Mouse (Mus musculus) spleen, postnatal 0 days (tissue): Measurements from ENCODE around the gene Nqo2. TPM values are rescaled to one million over a fixed set of nuclear protein-coding genes. Genes with fewer than 3 reads are reported as not detected.

ENCODE experiments used
- polyA plus RNA-seq: library from polyadenylated mRNA; unstranded; fragments of >200 nt; fragmentation: Nextera tagmentation; extraction: Ambion mirVana; gene quantifications from 2 replicates; pipeline ENCODE4 v1.2.1, GENCODE M21; 2015

Nqo2 gene
- polyA plus RNA-seq, result 19.1 and 22.8 TPM in 2 replicates

DNA sequence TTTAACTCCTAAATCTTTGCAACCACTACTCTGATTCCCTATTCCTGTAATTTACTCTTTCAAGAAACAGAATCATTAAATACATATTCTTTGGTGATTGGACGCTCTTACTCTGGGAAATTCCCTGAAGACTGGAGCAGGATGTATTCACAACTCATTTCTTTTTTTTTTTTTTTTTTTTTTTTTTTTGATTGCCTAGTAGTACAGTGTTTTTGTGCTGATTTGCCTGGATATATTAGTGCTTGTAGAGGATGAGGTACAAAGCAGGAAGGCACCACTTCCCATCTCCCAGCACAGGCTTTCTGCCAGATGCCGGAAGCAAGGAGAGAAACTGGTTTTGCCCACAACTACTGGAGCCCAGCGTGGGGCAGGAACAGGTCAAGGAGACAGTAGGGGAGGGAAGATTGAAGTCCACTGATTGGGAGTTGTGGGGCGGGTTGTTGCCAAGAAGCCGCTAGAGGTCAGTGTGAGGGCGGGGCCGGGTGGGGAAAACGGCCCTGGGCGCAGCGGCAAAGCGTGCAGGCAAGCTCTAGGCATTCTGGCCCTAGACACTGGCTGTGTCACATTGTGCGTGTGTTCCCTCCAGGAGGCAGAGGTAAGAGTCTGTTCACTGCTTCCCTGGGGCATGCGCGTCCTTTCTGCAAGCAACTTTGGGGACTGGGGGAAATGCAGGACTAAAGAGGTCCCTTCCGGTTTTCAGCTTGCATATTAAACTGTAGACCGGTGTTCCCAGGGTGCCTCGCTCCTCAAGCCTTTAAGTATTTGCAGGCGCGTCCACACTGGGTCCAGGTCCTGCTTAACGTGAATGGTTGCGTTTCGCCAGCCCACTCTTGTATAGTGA is at the start of gene Nqo2:
Gene Nqo2 (plus strand): TSS at position 482 of the 841 bp plus-strand sequence.

DNA sequence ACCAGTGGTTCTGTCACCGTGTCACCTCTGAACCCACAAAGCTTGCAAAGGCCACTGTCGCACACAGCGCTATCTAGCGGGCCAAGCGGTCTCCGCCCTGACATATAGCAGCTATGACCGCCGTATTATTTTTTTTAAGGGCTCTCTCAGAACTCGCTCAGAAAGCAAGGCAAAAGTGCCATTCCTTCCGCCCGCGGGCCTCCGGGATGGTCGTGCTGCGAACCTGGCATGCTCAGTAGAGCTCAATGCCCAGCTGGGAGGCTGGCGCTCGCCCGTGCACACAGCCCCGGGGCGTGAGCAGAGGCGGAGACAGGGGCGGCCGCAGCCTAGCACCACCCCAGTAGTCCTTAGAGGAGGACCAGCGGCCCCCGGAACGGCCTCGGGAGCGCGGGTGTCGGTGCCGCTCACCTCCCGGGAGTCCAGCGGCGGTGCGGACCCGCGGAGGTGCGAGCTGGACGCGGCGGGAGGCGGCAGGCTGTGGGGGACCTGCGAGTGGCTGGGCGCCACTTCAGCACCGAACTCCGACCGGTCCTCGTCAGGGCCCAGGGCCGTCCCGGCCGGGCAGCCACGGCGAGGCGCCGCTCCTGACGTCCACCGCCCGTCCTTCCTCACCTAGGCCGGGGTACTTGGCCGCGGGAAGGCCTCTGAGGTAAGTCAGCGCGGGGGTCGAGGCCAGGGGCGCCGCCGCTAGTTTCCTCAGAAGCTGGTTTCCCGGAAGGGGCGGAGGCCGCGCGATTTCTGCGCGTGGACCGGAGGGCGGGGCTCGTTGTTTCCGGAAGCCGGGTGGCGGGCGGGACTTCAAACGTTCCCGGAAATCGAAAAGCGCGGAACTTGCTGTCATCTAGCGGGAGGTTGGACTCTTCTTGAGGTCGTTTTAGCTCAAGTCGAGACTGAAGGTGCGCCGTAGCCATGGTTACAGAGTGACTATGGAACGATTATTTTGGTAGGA is 37.8 kb downstream of the Nqo2 start, which contains the start of the genes Ripk1 and Serpinb6a:
Gene Ripk1 (plus strand): TSS at position 306 of the 949 bp plus-strand sequence.
Gene Serpinb6a (minus strand): TSS at position 737 of the 949 bp plus-strand sequence.

DNA sequence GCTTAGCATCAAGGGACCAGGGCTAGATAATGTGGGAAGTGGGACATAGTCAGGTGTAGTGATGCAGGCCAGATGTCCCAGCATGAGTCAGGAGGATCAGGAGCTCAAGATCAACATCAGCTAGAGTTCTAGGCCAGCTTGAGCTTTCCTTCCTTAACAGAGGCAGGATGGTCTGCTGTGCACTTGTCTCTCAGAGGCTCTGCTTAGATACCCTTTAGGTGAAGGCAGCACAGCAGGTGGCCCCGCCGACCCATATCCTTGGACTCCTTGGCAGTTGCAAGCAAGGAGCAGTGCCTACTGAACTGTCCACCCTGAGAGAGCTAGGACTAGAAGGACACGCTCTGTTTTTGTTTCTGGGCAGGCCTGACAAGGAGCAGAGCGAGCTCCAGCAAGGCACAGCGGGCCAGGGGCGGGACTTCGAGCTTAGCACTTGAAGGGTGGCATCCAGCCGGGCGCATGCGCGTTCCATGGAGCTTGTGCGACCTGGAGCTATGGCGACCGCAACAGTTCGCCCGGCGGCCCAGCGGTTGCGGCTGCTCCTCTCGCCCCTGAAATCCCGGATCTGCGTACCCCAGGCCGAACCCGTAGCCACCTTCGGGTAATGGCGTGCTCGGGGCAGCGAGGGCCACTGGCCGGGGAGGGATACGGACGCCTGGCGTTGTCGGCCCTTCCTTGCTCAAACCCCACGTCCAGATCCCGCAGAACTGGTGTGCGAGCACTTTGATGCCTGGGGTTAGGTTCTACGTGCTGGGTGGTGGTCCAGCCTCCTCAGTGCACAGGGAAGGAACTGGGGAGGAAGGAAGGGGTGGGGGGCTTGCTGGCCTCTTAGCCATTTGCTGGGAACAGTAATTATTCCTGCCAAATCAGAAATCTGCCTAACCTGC is 72.9 kb downstream of the Nqo2 start, which contains the start of gene Bphl:
Gene Bphl (plus strand): TSS at position 426 of the 884 bp plus-strand sequence.

Other genes with a start within 250 kb of the Nqo2 start
- gene Serpinb6e, start 121.3 kb upstream of the Nqo2 start, polyA plus RNA-seq, result not detected in 2 replicates
- not detected in 2 replicates for gene Serpinb6c, start 59.0 kb upstream of the Nqo2 start, polyA plus RNA-seq
- gene Ripk1, start 37.7 kb downstream of the Nqo2 start, polyA plus RNA-seq, result 12.7 and 13.8 TPM in 2 replicates
- 44.0 and 62.8 TPM in 2 replicates for gene Serpinb6a, start 38.1 kb downstream of the Nqo2 start, polyA plus RNA-seq
- gene Bphl, start 72.9 kb downstream of the Nqo2 start, polyA plus RNA-seq, result 16.4 and 24.7 TPM in 2 replicates
- gene Tubb2a, start 113.3 kb downstream of the Nqo2 start, polyA plus RNA-seq, result 67.4 and 72.1 TPM in 2 replicates
- 1.3 and 1.4 TPM in 2 replicates for gene Tubb2b, start 165.8 kb downstream of the Nqo2 start, polyA plus RNA-seq
- 63.7 and 66.5 TPM in 2 replicates for gene Psmg4, start 198.3 kb downstream of the Nqo2 start, polyA plus RNA-seq